Mouse (Mus musculus) neural tube, embryonic 11.5 days (tissue): ENCODE data around the gene Nmu. TPM values are rescaled to one million over a fixed set of nuclear protein-coding genes. Genes with fewer than 3 reads are reported as not detected.

ENCODE experiments used
- ATAC-seq: fragments of 200-750 bp; cut with Nextera tagmentation; 2 replicates; pipeline ENCODE4 v1.8.0; 2017; ENCODE audit warnings: moderate number of reproducible peaks, mild to moderate bottlenecking, moderate TSS enrichment, moderate library complexity; ENCODE audit not compliant: insufficient read depth, low FRiP score, low TSS enrichment
- DNase-seq: peaks from one replicate; pipeline ENCODE4 v3.0.0-alpha.2; 2015; ENCODE audit warnings: low spot score
- H3K27ac ChIP-seq: fragments of 300-500 bp; sonication (generic); 2 replicates; pipeline ENCODE4 v1.5.1; 2014; ENCODE audit warnings: low read depth, mild to moderate bottlenecking, low read length
- H3K27me3 ChIP-seq: fragments of 300-500 bp; sonication (generic); 2 replicates; pipeline ENCODE4 v1.6.1; 2014; ENCODE audit warnings: mild to moderate bottlenecking, low read length, mixed read lengths; ENCODE audit not compliant: control insufficient read depth, insufficient read depth
- H3K36me3 ChIP-seq: fragments of 300-500 bp; sonication (generic); 2 replicates; pipeline ENCODE4 v1.6.1; 2014; ENCODE audit warnings: mild to moderate bottlenecking, low read length, moderate library complexity, mixed read lengths; ENCODE audit not compliant: control insufficient read depth, insufficient read depth
- H3K4me1 ChIP-seq: fragments of 300-500 bp; sonication (generic); 2 replicates; pipeline ENCODE4 v1.6.1; 2014; ENCODE audit warnings: low read length, mixed read lengths; ENCODE audit not compliant: control insufficient read depth, insufficient read depth
- H3K4me2 ChIP-seq: fragments of 300-500 bp; sonication (generic); 2 replicates; pipeline ENCODE4 v1.6.1; 2014; ENCODE audit warnings: low read depth, mild to moderate bottlenecking, moderate library complexity
- H3K4me3 ChIP-seq: fragments of 300-500 bp; sonication (generic); 2 replicates; pipeline ENCODE4 v1.5.1; 2014; ENCODE audit warnings: low read depth, low read length
- H3K9ac ChIP-seq: fragments of 300-500 bp; sonication (generic); 2 replicates; pipeline ENCODE4 v1.6.1; 2014; ENCODE audit warnings: mild to moderate bottlenecking, low read length
- H3K9me3 ChIP-seq: fragments of 300-500 bp; sonication (generic); 2 replicates; pipeline ENCODE4 v1.6.1; 2016; ENCODE audit warnings: low read length; ENCODE audit not compliant: control insufficient read depth
- WGBS: fragments of 180-500 bp; shearing (Covaris S2); extraction: QIAGEN DNeasy Blood & Tissue Kit; methylation state at CpG from one replicate; pipeline ENCODE4 v1.1.7; 2014; 5-methylcytosine and 5-hydroxymethylcytosine counted together
- polyA plus RNA-seq: library from polyadenylated mRNA; unstranded; fragments of >200 nt; fragmentation: Nextera tagmentation; extraction: Ambion mirVana; gene quantifications from 2 replicates; pipeline ENCODE4 v1.2.1, GENCODE M21; 2014

Nmu gene
- polyA plus RNA-seq: not detected in 2 replicates

- Histone ChIP-seq H3K4me2 (peak within 1 kb of the TSS; percentile 66), H3K36me3 (no peaks in the 10 kb centered on the region), H3K9ac (peak within 1 kb of the TSS; percentile 26; the same call in 1 of the 2 replicates), H3K9me3 (no peaks in the 10 kb centered on the region), H3K4me1 (peaks cover 3% of the 10 kb centered on the region; the same call in 1 of the 2 replicates), H3K27me3 (peaks cover 14% of the 10 kb centered on the region), H3K27ac (no peak within 1 kb of the TSS), H3K4me3 (peak within 1 kb of the TSS; percentile 30)
- DNase-seq (peak; percentile 18), ATAC-seq (no peak)
- WGBS: 4% methylated on average over 35 of the region's 35 CpGs
Measured at GRCm38 (mm10) chr5:76363453-76364104, at the start of gene Nmu. Gene Nmu, minus strand, starts transcription at chr5:76363788.

DNA sequence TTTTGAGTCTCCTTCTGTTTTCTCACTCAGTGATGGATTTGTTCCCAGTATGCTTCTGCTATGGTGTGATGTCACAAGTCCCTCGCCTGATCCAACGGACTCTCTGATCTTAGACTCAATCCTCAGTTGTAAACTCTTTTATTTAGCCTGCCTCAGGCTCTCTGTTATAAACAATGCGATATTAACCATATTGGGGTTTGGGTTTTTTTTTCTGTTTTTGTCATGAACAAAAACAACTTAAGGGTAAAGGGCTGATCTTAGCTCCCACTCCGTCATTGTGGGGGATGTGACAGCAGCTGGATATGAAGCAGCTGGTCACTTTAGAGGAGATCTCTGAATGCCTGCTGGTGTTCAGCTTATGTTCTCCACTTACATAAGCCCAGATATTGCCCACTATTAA, 48.1 kb upstream of the Nmu start:
- Histone ChIP-seq H3K27me3 (no peaks in the 10 kb centered on the region), H3K36me3 (no peaks in the 10 kb centered on the region), H3K9ac (no peak overlapping the region), H3K4me1 (no peaks in the 10 kb centered on the region), H3K4me2 (no peak overlapping the region), H3K9me3 (no peaks in the 10 kb centered on the region), H3K27ac (no peak overlapping the region), H3K4me3 (no peak overlapping the region)
- ATAC-seq: no peak
- DNase-seq: no peak
- 88% methylated on average over 4 of the region's 4 CpGs for WGBS

DNA sequence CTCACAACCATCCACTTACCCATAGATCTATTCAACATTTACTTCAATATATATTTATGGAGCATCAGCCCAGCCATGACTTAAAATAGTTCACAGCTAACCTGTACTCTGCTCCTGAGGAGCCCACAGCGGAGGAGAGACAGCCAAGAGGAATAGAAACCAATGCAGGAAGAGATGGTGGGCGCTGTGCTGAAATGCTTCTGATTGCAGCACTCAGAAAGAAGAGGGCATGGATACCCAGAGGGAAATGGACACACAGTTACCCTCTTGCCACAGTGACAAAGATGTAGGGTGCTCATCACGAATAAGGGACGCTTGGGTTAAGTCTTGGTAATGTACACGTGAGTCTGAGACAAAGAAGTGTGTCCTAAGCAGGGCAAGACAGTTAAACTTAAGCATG, 30.8 kb upstream of the Nmu start:
- no peak overlapping the region for H3K4me2 ChIP-seq
- H3K27me3 ChIP-seq: no peaks in the 10 kb centered on the region
- DNase-seq: no peak
- WGBS: 87% methylated on average over 5 of the region's 5 CpGs
- H3K4me3 ChIP-seq: no peak overlapping the region
- no peak for ATAC-seq
- no peak overlapping the region for H3K9ac ChIP-seq
- H3K4me1 ChIP-seq: no peaks in the 10 kb centered on the region
- H3K27ac ChIP-seq: no peak overlapping the region
- no peaks in the 10 kb centered on the region for H3K9me3 ChIP-seq
- no peaks in the 10 kb centered on the region for H3K36me3 ChIP-seq

- Histone ChIP-seq H3K27ac (no peak overlapping the region), H3K4me1 (no peaks in the 10 kb centered on the region), H3K9me3 (no peaks in the 10 kb centered on the region), H3K36me3 (no peaks in the 10 kb centered on the region), H3K4me2 (no peak overlapping the region), H3K4me3 (no peak overlapping the region), H3K9ac (no peak overlapping the region), H3K27me3 (no peaks in the 10 kb centered on the region)
- WGBS: 89% methylated on average over 10 of the region's 10 CpGs
- DNase-seq: no peak
- no peak for ATAC-seq
Measured at GRCm38 (mm10) chr5:76389041-76389795, 25.6 kb upstream of the Nmu start.

DNA sequence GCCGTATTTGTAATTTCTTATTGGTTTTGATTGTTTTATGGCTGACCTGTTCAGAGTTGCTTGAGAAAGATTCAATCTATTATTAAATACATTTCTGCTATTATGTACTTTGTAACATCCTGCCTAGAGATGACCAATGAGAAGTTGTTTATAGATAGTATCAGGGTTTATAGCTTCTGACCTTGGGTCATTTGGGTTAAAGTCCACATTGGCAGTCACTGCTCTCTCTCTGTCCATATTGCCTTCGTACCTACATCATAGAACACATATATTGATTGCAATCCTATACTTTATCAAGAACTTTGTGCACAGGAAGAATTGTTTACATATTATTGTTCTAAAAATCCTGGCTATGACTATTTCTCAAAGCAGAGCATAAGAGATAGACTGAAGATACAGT, 24.9 kb upstream of the Nmu start:
- ATAC-seq: no peak
- no peak for DNase-seq
- Histone ChIP-seq H3K9me3 (no peaks in the 10 kb centered on the region), H3K9ac (no peak overlapping the region), H3K4me3 (no peak overlapping the region), H3K4me2 (no peak overlapping the region), H3K27me3 (no peaks in the 10 kb centered on the region), H3K27ac (no peak overlapping the region), H3K36me3 (no peaks in the 10 kb centered on the region), H3K4me1 (no peaks in the 10 kb centered on the region)
- 90% methylated on average over 2 of the region's 2 CpGs for WGBS

- WGBS: 87% methylated on average over 6 of the region's 6 CpGs
- no peak overlapping the region for H3K27ac ChIP-seq
- H3K4me3 ChIP-seq: no peak overlapping the region
- no peaks in the 10 kb centered on the region for H3K9me3 ChIP-seq
- H3K4me1 ChIP-seq: no peaks in the 10 kb centered on the region
- H3K9ac ChIP-seq: no peak overlapping the region
- DNase-seq (no peak), ATAC-seq (no peak)
- H3K27me3 ChIP-seq: no peaks in the 10 kb centered on the region
- no peaks in the 10 kb centered on the region for H3K36me3 ChIP-seq
- no peak overlapping the region for H3K4me2 ChIP-seq
Measured at GRCm38 (mm10) chr5:76383673-76384072, 20.1 kb upstream of the Nmu start.

GRCm38 (mm10) chr5:76381836-76382235, 18.2 kb upstream of the Nmu start:
- no peak overlapping the region for H3K4me3 ChIP-seq
- ATAC-seq (no peak), DNase-seq (no peak)
- H3K9ac ChIP-seq: no peak overlapping the region
- no peaks in the 10 kb centered on the region for H3K36me3 ChIP-seq
- no peak overlapping the region for H3K4me2 ChIP-seq
- no peaks in the 10 kb centered on the region for H3K27me3 ChIP-seq
- 92% methylated on average over 5 of the region's 5 CpGs for WGBS
- H3K27ac ChIP-seq: no peak overlapping the region
- no peaks in the 10 kb centered on the region for H3K4me1 ChIP-seq
- no peaks in the 10 kb centered on the region for H3K9me3 ChIP-seq

DNA sequence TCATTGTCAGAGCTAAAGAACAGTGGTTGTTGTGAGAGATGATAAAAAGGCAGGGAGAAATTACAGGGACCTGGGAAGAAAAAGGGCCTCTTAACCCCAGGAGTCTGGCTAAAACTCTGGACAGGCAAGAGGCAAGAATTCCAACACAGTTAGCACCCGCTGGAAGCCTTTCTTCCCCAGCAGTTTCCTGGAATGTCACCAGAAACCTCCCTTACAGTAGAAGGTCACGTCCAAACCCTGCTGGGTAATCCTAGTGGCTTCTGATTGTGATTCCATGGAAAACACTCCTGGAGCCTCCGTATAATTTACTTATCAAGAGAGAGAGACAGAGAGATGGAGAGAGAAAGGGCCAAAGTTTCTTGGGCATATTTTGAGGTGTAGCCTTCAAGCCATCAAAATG, 15.6 kb upstream of the Nmu start:
- Histone ChIP-seq H3K4me2 (no peak overlapping the region), H3K9me3 (no peaks in the 10 kb centered on the region), H3K27ac (no peak overlapping the region), H3K27me3 (no peaks in the 10 kb centered on the region), H3K4me1 (no peaks in the 10 kb centered on the region), H3K4me3 (no peak overlapping the region), H3K36me3 (no peaks in the 10 kb centered on the region), H3K9ac (no peak overlapping the region)
- ATAC-seq (no peak), DNase-seq (no peak)
- WGBS: 42% methylated on average over 3 of the region's 3 CpGs
